11 mouse cellular contexts compared by ENCODE assay signal in the genomic region with DNA sequence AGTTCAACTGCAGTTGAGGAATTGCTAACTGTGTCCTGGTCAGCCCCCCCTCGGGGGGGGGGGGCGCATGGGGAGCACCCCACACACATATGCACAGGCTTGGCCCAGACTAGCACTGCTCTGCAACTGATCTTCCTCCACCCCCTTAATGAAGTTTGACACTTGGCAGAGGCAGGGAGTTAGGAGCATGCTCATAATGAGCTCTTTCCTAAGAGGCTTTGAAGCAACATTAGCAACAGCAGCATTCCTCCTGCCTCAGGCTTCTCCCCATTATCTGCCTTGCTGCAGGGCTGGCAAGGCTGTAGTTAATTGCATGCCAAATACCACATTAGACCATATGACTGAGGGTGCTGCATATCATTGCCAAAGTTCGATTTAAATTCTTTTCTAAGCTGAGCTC.
DNase-seq lines count a peak whose midpoint lies in the region; ATAC-seq and TF ChIP-seq lines count a peak whose summit lies in the region.
"Had no signal": no experiment of that assay in that cellular context is flagged by ENCODE, and none has a peak within 500 bp of the region (broad histone marks: within the 10 kb centered on the region; RNA-seq: fewer than 3 reads in every experiment).

No protein-coding gene starts in this region.

- H3K27me3 ChIP-seq in lung, embryonic 14.5 days (ENCODE audit: insufficient read depth, low read length) = no peaks in the 10 kb centered on the region
- no peaks in the 10 kb centered on the region for H3K27me3 ChIP-seq in embryonic facial prominence, embryonic 10.5 days (replicated peaks; ENCODE audit: low read depth, poor library complexity, severe bottlenecking)

- no peaks in the 10 kb centered on the region for H3K4me1 ChIP-seq in lung, embryonic 14.5 days (ENCODE audit: insufficient read depth)
- peaks cover 27% of the 10 kb centered on the region for H3K4me1 ChIP-seq in embryonic facial prominence, embryonic 10.5 days

- ATAC-seq in lung, embryonic 14.5 days (ENCODE audit: insufficient read depth) = peak; percentile 73; the same call in 1 of the 2 replicates

- peak; percentile 20 for DNase-seq in lung, embryonic 14.5 days
- DNase-seq in lung, postnatal 14 days = no peak
- DNase-seq in embryonic facial prominence, embryonic 10.5 days (ENCODE audit: low spot score) = peak; percentile 76
- DNase-seq in hindlimb bud, embryonic 11.5 days (ENCODE audit: extremely low spot score, low read depth, low spot score) = peak; percentile 85
- DNase-seq in retina, postnatal 1 day = peak; percentile 95
- DNase-seq in thymus, adult 18-20 months = no peak
- no peak for DNase-seq in gastrocnemius, postnatal 25 days
- DNase-seq: adrenal gland, postnatal 25 days; cerebellum, postnatal 36 days; kidney, postnatal 14 days had no signal

- no peak overlapping the region for H3K4me2 ChIP-seq in lung, embryonic 14.5 days

- no peak overlapping the region for H3K27ac ChIP-seq in lung, embryonic 14.5 days (ENCODE audit: low read depth)
- 0 out of 2 replicates have a peak overlapping the region, but pooled peaks have one; percentile 40 for H3K27ac ChIP-seq in embryonic facial prominence, embryonic 10.5 days (replicated peaks)

- WGBS in lung, embryonic 14.5 days = 37% methylated on average over 3 of the region's 3 CpGs
- 46% methylated on average over 3 of the region's 3 CpGs for WGBS in embryonic facial prominence, embryonic 10.5 days

- H3K36me3 ChIP-seq in lung, embryonic 14.5 days (ENCODE audit: insufficient read depth) = no peaks in the 10 kb centered on the region
- H3K36me3 ChIP-seq in embryonic facial prominence, embryonic 10.5 days (replicated peaks) = no peaks in the 10 kb centered on the region
- H3K36me3 ChIP-seq: G1E had no signal

- no peaks in the 10 kb centered on the region for H3K9me3 ChIP-seq in lung, embryonic 14.5 days (ENCODE audit: low read depth, low read length)
- H3K9me3 ChIP-seq in embryonic facial prominence, embryonic 10.5 days = peaks cover 5% of the 10 kb centered on the region; the same call in 1 of the 2 replicates
- H3K9me3 ChIP-seq: G1E had no signal

- TF ChIP-seq CTCF in lung, embryonic 14.5 days (IDR thresholded peaks at IDR 0.05; ENCODE audit: low read depth) = no peak

- no peak overlapping the region for H3K4me3 ChIP-seq in lung, embryonic 14.5 days (ENCODE audit: low read depth, low read length)
- H3K4me3 ChIP-seq in embryonic facial prominence, embryonic 10.5 days = no peak overlapping the region

- H3K9ac ChIP-seq in lung, embryonic 14.5 days = no peak overlapping the region

Comparison
In these comparisons a context has a peak if more than half of its experiments do, and no peak if none do; other contexts are left out.
1. DNase-seq: peak in lung, embryonic 14.5 days (single experiment), embryonic facial prominence, embryonic 10.5 days (single experiment), hindlimb bud, embryonic 11.5 days (single experiment) and retina, postnatal 1 day (single experiment); none in lung, postnatal 14 days (single experiment), thymus, adult 18-20 months (0 of 2) and gastrocnemius, postnatal 25 days (single experiment).